Mouse (Mus musculus) heart, postnatal 10 days (tissue): ENCODE data around the gene Nudt21. TPM values are rescaled to one million over a fixed set of nuclear protein-coding genes. Genes with fewer than 3 reads are reported as not detected.

ENCODE experiments used
- total RNA-seq, 2 experiments: library from RNA; stranded (reverse); gene quantifications; 2 replicates each; pipeline ENCODE4 v1.2.3; 2021

The Nudt21 gene
- total RNA-seq, 2 experiments from 2014 or later: 36.7 to 43.2 TPM

Other genes starting within 250 kb of the Nudt21 start
- gene Gnao1, start 227.1 kb downstream of the Nudt21 start, total RNA-seq: 10 to 100 TPM; 18.5 to 28.1 TPM
- 100 to 1,000 TPM; 125 to 126 TPM for gene Amfr, start 24.2 kb downstream of the Nudt21 start, total RNA-seq
- 10 to 100 TPM; 25.0 to 26.2 TPM for gene Ogfod1, start 167 bp upstream of the Nudt21 start, total RNA-seq
- gene Bbs2, start 61.9 kb upstream of the Nudt21 start, total RNA-seq: 1 to 10 TPM; 6.8 to 8.7 TPM
- gene Mt4, start 100.2 kb upstream of the Nudt21 start, total RNA-seq: not detected
- gene Mt3, start 115.6 kb upstream of the Nudt21 start, total RNA-seq: 10 to 100 TPM; 12.5 to 14.5 TPM
- 10 to 100 TPM in 1 of 2 experiments, 1 to 10 TPM in 1; 9.4 to 87.4 TPM for gene Mt2, start 135.6 kb upstream of the Nudt21 start, total RNA-seq
- gene Mt1, start 142.1 kb upstream of the Nudt21 start, total RNA-seq: 100 to 1,000 TPM; 104 to 394 TPM
- 10 to 100 TPM; 27.6 to 28.3 TPM for gene Nup93, start 177.5 kb upstream of the Nudt21 start, total RNA-seq